In genomic region chr3:64081247-64081646, GRCm38 (mm10) we compare ENCODE assay signal across 21 mouse cellular contexts. TPM values are rescaled to one million over a fixed set of nuclear protein-coding genes. Genes with fewer than 3 reads are reported as not detected.
"Had no signal": no experiment of that assay in that cellular context is flagged by ENCODE, and none has a peak within 500 bp of the region (broad histone marks: within the 10 kb centered on the region; RNA-seq: fewer than 3 reads in every experiment).

TSS of gene Vmn2r1 (plus strand) at chr3:64081547.

- H3K27ac ChIP-seq: liver, embryonic 15.5 days; lung, embryonic 15.5 days; macrophage; midbrain, embryonic 13.5 days; neural tube, embryonic 12.5 days had no signal

- H3K9ac ChIP-seq: liver, embryonic 15.5 days; liver, postnatal 0 days; lung, embryonic 15.5 days; midbrain, embryonic 13.5 days; neural tube, embryonic 12.5 days had no signal

- H3K36me3 ChIP-seq: liver, embryonic 15.5 days; lung, embryonic 15.5 days; midbrain, embryonic 13.5 days; neural tube, embryonic 12.5 days had no signal

- H3K9me3 ChIP-seq: liver, embryonic 15.5 days; lung, embryonic 15.5 days; midbrain, embryonic 13.5 days; neural tube, embryonic 12.5 days had no signal

- ATAC-seq: liver, postnatal 0 days; lung, postnatal 0 days; midbrain, embryonic 13.5 days; midbrain, embryonic 16.5 days had no signal

- H3K27me3 ChIP-seq: liver, embryonic 15.5 days; lung, embryonic 15.5 days; megakaryocyte, embryonic 14.5 days; midbrain, embryonic 13.5 days; neural tube, embryonic 12.5 days had no signal

- H3K4me1 ChIP-seq: liver, embryonic 15.5 days; lung, embryonic 15.5 days; megakaryocyte, embryonic 14.5 days; midbrain, embryonic 13.5 days; neural tube, embryonic 12.5 days had no signal

- DNase-seq: liver, postnatal 0 days; lung, adult 2 months; lung, postnatal 14 days; lung, postnatal 36 days; right cerebral cortex, postnatal 14 days; right cerebral cortex, postnatal 4 days; spleen, adult 18-20 months; thymus, adult 18-20 months; thymus, postnatal 14 days; thymus, postnatal 36 days had no signal

- H3K4me3 ChIP-seq: liver, embryonic 15.5 days; lung, embryonic 15.5 days; megakaryocyte, embryonic 14.5 days; midbrain, embryonic 13.5 days; neural tube, embryonic 12.5 days had no signal

- H3K4me2 ChIP-seq: liver, embryonic 15.5 days; lung, embryonic 15.5 days; midbrain, embryonic 13.5 days; neural tube, embryonic 12.5 days had no signal

RNA-seq across cellular contexts. Expression of gene Vmn2r1, which starts in this region (rescaled TPM):
- total RNA-seq: monocyte, adult 5-6 weeks; neutrophil, adult 5-6 weeks had no signal
- polyA plus RNA-seq: liver, embryonic 15.5 days; liver, postnatal 0 days; lung, embryonic 15.5 days; macrophage; small intestine, adult 2 months had no signal
